Mouse (Mus musculus) E14TG2a.4 (cell line): ENCODE data around the gene Megf8.

Experiments used
- CTCF ChIP-seq: conservative IDR thresholded peaks from 2 replicates; pipeline ENCODE4 v1.5.1; 2014; ENCODE audit warnings: low read length
- NANOG ChIP-seq: IDR thresholded peaks from 2 replicates; pipeline ENCODE4 v1.6.1; 2014; ENCODE audit warnings: borderline replicate concordance, low read length, mixed read lengths
- POU5F1 ChIP-seq: IDR thresholded peaks from 2 replicates; pipeline ENCODE4 v1.6.1; 2014; ENCODE audit warnings: low read length, borderline replicate concordance

DNA sequence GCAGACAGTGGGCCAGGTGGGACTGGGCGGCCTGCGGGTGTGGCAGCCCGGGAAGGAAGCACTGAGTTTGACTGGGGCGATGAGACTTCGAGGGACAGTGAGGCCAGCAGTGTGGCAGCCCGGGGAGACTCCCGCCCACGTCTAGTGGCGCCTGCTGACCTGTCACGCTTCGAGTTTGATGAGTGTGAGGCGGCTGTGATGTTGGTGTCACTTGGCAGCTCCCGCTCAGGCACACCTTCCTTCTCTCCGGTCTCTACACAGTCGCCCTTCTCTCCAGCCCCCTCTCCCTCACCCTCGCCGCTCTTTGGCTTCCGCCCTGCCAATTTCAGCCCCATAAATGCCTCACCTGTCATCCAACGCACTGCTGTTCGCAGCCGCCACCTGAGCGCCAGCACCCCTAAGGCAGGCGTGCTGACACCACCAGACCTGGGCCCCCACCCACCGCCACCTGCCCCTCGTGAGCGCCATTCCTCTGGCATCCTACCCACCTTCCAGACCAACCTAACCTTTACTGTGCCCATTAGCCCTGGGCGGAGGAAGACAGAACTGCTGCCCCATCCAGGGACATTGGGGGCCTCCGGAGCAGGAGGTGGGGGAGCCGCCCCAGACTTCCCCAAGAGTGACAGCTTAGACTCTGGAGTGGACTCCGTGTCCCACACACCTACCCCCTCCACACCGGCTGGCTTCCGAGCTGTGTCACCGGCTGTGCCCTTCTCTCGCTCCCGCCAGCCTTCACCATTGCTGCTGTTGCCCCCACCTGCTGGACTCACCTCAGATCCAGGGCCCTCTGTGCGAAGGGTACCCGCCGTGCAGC is 44.3 kb upstream of the Megf8 start:
- TF ChIP-seq CTCF (no peak), NANOG (no peak), POU5F1 (no peak)
